Mouse (Mus musculus): ENCODE data around the gene Hdc.

The Hdc gene

GRCm38 (mm10) chr2:126601918-126602600, 17.0 kb downstream of the Hdc start:
- DNase-seq (ENCODE audit: low read depth, low spot score), result no peak

GRCm38 (mm10) chr2:126600533-126600932, 18.6 kb downstream of the Hdc start:
- no peak for DNase-seq (ENCODE audit: low read depth, low spot score)

GRCm38 (mm10) chr2:126599005-126599404, 20.1 kb downstream of the Hdc start:
- no peak for DNase-seq (ENCODE audit: low read depth, low spot score)

- DNase-seq (ENCODE audit: low read depth, low spot score), result no peak
Observed at GRCm38 (mm10) chr2:126598359-126598758, 20.7 kb downstream of the Hdc start.

- no peak for DNase-seq (ENCODE audit: low read depth, low spot score)
Observed at GRCm38 (mm10) chr2:126597279-126598241, 21.5 kb downstream of the Hdc start.

GRCm38 (mm10) chr2:126596347-126597072, 22.6 kb downstream of the Hdc start:
- no peak for DNase-seq (ENCODE audit: low read depth, low spot score)

GRCm38 (mm10) chr2:126593831-126594610, 25.1 kb downstream of the Hdc start:
- peak; percentile 21 for DNase-seq (ENCODE audit: low read depth, low spot score)

GRCm38 (mm10) chr2:126591304-126591703, 27.8 kb downstream of the Hdc start:
- no peak for DNase-seq (ENCODE audit: low read depth, low spot score)

- no peak for DNase-seq (ENCODE audit: low read depth, low spot score)
Observed at GRCm38 (mm10) chr2:126587468-126587867, 31.6 kb downstream of the Hdc start.

- DNase-seq (ENCODE audit: low read depth, low spot score), result no peak
Observed at GRCm38 (mm10) chr2:126584621-126585369, 34.3 kb downstream of the Hdc start.

- no peak for DNase-seq (ENCODE audit: low read depth, low spot score)
Observed at GRCm38 (mm10) chr2:126583960-126584359, 35.1 kb downstream of the Hdc start.

GRCm38 (mm10) chr2:126579282-126579681, 39.8 kb downstream of the Hdc start:
- DNase-seq (ENCODE audit: low read depth, low spot score), result no peak

- DNase-seq (ENCODE audit: low read depth, low spot score), result no peak
Observed at GRCm38 (mm10) chr2:126577362-126577761, 41.7 kb downstream of the Hdc start.

GRCm38 (mm10) chr2:126575391-126576176, 43.5 kb downstream of the Hdc start:
- DNase-seq (ENCODE audit: low read depth, low spot score), result no peak

- no peak for DNase-seq (ENCODE audit: low read depth, low spot score)
Observed at GRCm38 (mm10) chr2:126572747-126573146, 46.4 kb downstream of the Hdc start.

GRCm38 (mm10) chr2:126572163-126572562, 46.9 kb downstream of the Hdc start:
- DNase-seq (ENCODE audit: low read depth, low spot score), result no peak

GRCm38 (mm10) chr2:126563411-126564105, 55.5 kb downstream of the Hdc start:
- no peak for DNase-seq (ENCODE audit: low read depth, low spot score)

GRCm38 (mm10) chr2:126560094-126560493, 59.0 kb downstream of the Hdc start:
- no peak for DNase-seq (ENCODE audit: low read depth, low spot score)

GRCm38 (mm10) chr2:126555533-126555932, 63.6 kb downstream of the Hdc start:
- no peak for DNase-seq (ENCODE audit: low read depth, low spot score)

All from c-Kit-negative CD71-positive TER-119-positive erythroid progenitor cells, embryonic 14.5 days (primary cell).